Mouse (Mus musculus) right cerebral cortex, postnatal 36 days (tissue): ENCODE results near the gene Glt1d1.
"Not testable (repeated sequence)": the region's sequence is repeated elsewhere in the genome, so short reads cannot be mapped to it uniquely, and the experiment has no call there.

ENCODE experiments used
- DNase-seq, 2 experiments: peaks; one replicate each; pipeline ENCODE4 v3.0.0; 2022; ENCODE audit warnings: low spot score in 2 of 2, mixed read lengths in 1 of 2

The Glt1d1 gene

GRCm38 (mm10) chr5:127698525-127698924 is 66.5 kb downstream of the Glt1d1 start:
- DNase-seq, result no peak

DNA sequence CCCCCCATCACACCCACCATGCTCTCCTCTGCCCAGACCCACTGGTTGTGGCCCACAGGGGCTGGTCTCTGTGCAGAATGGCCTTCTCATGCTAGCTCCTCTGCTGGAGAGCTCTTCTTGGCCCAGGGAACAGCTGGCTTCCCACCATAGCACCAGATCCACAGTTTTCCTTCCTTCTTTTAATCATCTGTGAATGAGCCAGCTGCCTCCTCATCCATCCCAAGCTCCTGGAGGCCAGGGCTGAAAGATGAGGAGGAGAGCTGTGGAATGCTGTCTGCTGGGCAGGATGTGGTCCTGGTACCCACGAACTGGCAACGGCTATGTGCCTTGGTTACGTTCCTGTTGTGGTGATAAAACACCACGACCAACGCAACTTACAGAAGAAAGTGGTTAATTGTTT is 67.6 kb downstream of the Glt1d1 start:
- DNase-seq, result no peak

DNA sequence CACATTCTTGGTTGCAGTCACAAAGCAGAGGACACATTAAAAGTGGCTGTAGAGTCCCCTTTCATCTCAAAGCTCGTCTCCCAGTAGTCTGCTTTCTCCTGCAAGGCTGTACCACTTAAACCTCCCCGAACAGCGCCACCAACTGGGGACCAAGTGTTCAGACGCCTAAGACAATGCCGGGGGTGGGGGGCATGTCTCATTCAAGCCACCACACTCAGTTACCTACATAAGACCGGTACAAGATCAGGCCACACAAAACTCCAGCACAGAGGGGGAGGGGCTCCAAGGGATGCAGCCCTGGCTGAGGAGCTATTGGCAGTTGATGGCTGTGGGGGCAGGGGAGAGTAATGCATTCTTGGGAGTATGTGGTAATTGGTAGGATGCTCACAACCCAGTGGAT is 68.1 kb downstream of the Glt1d1 start:
- DNase-seq, result no peak

DNA sequence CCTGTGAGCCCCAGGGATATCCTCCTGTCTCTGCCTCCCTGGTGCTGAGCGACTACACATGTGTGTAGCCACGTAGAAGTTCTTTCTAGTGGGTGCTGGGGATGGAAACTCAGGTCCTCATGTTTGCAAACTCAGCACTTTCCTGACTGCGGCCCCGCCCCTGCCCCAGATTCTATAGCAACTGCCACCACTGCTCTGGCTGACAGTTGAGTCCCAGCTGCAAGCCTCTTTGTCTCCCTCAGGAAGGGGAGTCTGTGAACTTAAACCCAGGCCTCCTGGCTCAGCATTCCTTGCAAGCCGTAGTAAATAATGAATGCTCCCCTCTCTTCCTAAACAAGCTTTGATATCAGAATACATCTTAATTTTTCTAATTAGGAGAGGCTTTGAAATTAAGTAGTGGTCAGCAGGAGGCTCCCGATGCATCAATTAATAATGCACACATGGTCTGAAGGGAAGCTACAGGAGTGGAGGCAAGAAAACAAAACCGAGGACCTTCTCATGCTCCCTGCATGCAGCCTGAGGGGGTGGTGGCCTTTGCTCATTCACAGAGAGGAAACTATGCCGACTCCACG is 71.6 kb downstream of the Glt1d1 start:
- no peak for DNase-seq

GRCm38 (mm10) chr5:127705225-127705624 is 73.2 kb downstream of the Glt1d1 start:
- no peak for DNase-seq

- DNase-seq, result peak; percentile 70 to 82
Measured at GRCm38 (mm10) chr5:127705976-127706375, 73.9 kb downstream of the Glt1d1 start.

DNA sequence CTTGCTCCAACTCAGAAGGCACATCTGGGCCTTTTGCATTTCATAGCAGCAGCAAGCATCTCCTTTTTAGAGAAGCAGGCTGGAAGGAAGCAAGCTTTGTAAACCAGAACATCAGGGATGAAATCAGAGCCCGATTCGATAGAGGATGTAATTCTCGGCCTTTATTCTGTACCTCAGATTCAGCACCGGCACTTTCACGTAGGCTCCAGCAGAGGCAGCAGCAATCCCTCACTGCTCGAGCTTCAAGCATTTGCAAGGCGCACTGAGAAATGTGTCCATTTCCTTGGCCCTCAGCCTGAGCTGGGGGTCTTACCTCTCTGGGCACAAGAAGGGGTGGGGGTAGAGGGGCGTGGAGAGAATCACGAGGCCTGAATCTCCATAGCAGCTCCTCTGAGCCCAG is 76.1 kb downstream of the Glt1d1 start:
- DNase-seq, result no peak

DNA sequence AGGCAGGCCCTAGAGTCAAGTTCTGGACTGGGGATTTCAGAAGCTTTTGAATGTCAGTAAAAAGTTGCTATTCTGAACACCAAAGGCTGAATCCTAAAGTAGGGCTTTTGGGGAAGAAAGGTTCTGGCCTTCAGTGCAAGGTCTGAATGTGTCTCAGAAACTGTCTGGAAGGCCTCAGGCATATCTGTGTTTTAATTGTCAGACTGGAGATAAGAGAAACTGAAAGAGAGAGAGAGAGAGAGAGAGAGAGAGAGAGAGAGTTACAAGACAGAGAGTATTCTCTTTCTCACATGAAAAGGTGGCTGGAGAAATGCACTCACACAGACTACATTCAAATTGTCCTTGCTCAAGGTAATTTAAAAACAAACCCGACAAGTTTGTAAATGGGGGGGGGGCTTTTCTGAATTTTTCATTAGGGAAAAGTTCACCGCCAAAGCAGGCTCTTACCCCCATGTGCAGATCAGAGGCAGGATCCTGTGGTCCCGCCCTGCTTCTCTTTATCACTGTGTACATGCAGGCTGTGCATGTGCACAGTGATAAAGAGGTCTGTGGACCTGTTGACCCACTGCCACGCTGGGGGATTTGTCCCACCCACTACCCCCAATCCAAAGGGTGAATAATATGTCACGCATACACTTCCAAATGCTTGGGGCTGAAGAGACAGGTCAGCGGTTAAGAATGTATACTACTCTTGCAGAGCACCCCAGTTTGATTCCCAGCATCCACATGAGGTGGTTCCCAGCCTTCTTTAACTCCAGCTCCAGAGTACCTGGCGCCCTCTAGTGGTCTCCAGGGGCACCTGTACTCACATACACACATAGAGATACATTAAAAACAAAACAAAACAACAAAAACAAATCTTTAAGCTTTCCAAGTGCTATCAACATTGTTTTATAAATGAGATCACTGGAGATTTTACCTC is 83.0 kb downstream of the Glt1d1 start:
- DNase-seq, result no peak

- DNase-seq, result no peak
Measured at GRCm38 (mm10) chr5:127720591-127721379, 88.7 kb downstream of the Glt1d1 start.

DNA sequence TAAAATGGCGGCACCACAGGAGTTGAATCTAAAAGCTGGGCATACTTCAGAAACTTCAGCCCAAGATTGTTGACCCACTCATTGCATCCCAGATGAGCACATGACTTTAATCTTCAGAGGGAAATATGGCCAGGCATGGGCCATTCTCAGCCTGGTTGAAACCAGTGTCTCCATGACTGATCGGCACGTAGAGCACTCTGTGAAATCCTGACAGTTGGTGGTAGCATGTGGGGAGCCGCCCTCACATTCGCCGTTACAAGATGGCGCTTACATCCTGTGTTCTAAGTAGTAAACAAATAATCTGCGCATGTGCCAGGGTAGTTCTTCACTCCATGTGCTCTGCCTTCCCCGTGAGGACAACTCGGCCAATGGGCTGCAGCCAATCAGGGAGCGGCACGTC is 90.1 kb downstream of the Glt1d1 start:
- not testable (repeated sequence) for DNase-seq

DNA sequence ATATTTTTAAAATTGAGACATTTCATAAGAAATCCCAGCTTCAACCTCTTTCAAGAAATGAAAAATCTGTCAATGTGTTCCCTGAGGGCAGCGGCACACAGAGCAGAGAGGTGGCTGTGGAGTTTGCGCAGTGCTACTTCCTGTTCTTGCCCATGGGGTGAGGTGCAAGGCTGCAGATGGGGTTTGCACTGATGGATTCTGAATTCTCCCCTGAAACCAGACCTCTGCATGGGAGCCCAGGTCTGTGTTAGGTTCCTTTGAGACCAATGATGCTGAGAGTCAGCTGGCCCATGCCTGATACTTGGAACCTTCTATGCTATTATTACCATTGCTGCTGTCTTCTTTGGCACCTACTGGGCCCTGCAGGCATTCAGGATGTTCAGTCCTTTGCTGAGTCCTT is 98.3 kb downstream of the Glt1d1 start:
- no peak for DNase-seq

DNA sequence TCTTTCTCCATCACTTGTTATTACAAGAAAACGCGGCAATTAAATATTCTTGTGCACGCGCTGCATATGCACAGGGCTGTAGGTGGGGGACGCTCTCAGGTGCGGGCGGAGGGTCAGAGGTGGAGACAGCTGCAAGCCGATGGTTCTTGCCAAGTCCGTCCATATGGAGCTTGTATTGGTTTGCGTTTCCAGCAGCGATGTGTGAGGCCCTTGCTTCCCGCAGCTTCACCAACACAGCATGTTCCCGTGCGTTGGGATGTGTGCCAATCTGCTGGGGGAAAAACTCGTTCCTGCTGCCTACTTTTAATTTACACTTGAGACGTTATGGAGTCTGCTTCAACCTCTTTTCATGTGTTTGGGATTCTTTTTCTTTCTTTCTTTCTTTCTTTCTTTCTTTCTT is 109.3 kb downstream of the Glt1d1 start:
- peak; percentile 31 to 55 for DNase-seq

DNA sequence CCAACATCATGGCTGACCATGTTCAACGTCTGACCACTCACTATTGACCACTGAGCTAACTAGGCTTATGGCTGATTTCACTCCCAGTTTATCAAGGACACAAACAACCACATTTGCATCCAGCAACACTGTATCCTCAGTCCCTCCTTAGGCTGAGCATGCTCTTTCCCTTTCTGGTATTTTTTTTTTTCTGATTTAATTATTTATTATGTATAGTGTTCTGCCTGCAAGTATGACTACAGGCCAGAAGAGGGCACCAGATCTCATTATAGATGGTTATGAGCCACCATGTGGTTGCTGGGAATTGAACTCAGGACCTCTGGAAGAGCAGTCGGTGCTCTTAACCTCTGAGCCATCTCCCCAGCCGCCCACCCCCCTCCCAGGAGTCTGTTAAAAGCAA is 117.5 kb downstream of the Glt1d1 start:
- DNase-seq, result not testable (repeated sequence)

DNA sequence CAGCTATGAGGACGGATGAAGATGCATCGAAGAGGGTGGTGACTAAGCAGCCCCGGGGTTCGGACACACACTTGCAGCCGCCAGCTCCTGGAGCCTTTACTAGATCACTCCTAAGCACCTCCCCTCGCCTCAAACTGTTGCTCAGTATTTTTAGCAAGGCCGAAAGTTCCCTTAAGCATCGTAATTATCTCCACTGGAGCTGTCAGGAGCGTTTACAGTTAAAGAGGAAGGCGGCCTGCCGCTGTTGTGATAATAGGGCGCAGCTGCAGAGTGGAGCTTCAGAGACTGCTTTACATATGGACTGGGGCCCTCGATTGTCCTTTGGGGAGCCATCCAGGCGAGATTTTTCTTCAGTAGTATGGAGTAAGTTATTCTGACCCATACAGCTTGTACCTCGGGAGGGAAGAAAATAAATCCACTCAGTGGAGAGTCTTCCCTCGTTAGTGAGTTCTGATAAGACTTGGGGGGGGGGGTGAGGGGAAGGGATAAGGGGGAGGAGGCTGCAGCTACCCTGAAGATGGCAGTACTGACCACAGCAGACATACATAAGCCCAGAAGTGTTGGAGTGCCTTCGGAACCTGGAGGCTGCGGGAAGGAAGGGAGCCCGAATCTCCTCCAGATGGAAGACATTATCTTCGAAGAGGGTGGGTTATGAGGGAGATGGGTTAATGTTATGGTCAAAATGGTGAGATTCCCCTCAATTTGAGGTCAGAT is 119.4 kb downstream of the Glt1d1 start:
- no peak for DNase-seq

DNA sequence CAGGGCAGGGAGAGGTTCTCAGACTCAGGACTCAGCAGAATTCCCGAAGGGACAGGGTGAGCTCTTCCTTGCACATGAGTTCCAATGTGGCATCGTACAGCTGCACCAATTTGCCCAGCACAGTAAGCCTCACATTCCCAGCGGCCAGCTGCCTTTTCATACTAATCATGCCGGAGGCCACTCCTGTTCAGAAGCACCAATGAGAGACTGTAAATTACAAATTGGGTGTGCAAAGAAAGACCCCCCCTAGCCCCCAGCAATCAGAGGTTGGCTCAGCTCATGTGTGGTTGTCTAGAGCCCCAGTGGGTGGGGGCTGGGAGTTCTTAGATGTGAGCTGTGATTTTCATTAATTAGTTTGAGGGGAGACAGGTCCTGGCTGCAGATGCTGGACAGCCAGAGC is 123.5 kb downstream of the Glt1d1 start:
- no peak for DNase-seq

DNA sequence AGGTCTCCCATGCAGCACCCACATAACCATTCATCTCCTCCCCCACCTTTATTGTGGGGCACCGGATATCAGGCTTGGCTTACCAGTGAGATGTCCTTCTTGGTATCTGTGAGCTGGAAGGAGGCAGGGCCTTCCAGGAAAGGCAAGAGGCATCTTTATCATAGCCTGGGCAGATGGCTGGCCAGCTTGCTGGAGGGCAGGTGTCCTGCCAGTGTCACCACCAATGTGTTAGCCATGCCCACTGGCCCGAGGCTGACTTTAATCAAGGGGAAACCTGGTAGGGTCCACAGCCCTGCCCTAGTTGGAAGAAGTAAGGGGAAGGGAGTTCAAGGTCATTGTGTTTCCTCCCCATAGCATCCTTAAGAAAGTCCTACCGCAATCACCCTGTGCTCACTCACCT is 123.9 kb downstream of the Glt1d1 start:
- no peak for DNase-seq

DNA sequence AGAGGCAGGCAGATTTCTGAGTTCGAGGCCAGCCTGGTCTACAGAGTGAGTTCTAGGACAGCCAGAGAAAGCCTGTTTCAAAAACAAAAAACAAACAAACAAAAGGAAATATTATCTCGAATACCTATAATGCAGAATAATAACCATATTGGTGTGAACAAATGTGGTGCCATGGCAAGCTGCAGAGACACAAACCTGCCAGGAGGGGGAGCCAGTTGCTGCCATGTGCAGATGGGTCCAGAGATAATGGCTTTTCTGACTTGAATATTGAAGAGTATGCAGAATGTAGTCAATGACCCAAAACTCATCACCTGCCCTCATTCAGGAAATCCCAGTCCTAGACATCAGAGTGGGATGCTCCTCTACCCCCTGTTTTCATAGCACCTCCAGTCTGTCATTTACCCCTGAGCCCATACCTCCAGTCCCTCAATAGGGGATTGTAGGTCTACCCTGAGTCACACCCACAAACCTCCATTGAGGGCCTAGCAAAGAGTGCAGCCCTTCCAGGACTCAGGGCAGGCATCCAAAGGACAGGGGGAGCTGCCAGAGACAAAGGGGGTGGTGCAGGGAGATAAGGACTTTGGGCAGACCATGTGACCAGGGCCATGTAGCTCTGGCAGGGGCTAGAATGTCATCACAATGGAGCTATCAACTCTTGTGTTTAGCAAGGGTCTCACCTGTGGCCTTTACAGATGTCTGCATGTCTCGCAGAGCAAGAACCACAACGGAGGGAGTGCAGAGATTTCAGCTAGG is 124.8 kb downstream of the Glt1d1 start:
- no peak for DNase-seq

DNA sequence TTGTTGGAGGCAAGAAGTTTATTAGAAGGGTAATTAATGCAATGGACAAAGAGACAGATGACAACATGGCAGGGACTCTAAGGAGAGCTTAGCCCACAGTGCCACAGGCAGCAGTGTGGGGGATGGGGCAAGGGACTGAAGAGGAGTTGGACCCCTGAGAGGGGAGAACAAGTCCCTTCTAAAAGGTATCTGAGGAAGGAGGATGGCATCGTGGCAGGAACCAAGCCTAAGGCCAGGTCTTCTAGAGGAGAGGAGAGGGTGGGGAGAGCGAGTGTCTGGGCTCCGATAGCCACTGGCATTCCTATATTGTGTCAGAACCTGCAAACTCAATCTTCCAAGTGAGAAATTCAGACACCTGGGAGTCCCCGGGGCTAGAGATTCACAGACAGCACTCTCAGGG is 126.5 kb downstream of the Glt1d1 start:
- no peak for DNase-seq
